Mouse (Mus musculus) lung, embryonic 16.5 days (tissue): Measurements from ENCODE around the gene Fads1. TPM values are rescaled to one million over a fixed set of nuclear protein-coding genes. Genes with fewer than 3 reads are reported as not detected.
"Not testable (repeated sequence)": the region's sequence is repeated elsewhere in the genome, so short reads cannot be mapped to it uniquely, and the experiment has no call there.

ENCODE experiments used
- ATAC-seq: fragments of 200-750 bp; cut with Nextera tagmentation; 2 replicates; pipeline ENCODE4 v1.8.0; 2017; ENCODE audit warnings: low read depth, mild to moderate bottlenecking, moderate library complexity
- H3K27ac ChIP-seq: fragments of 300-500 bp; sonication (generic); 2 replicates; pipeline ENCODE4 v1.5.1; 2014; ENCODE audit warnings: mild to moderate bottlenecking, control low read depth, low read length
- H3K27me3 ChIP-seq: fragments of 300-500 bp; sonication (generic); 2 replicates; pipeline ENCODE4 v1.6.1; 2014; ENCODE audit warnings: low read depth, low read length, mixed read lengths; ENCODE audit not compliant: control insufficient read depth, insufficient read depth
- H3K36me3 ChIP-seq: fragments of 300-500 bp; sonication (generic); 2 replicates; pipeline ENCODE4 v1.6.1; 2014; ENCODE audit warnings: low read length; ENCODE audit not compliant: control insufficient read depth, insufficient read depth
- H3K4me1 ChIP-seq: fragments of 300-500 bp; sonication (generic); replicated peaks from 2 replicates; pipeline ENCODE4 v1.6.1; 2014; ENCODE audit warnings: low read length, mixed read lengths; ENCODE audit not compliant: control insufficient read depth, insufficient read depth
- H3K4me2 ChIP-seq: fragments of 300-500 bp; sonication (generic); 2 replicates; pipeline ENCODE4 v1.6.1; 2014; ENCODE audit warnings: low read depth, low read length, control low read depth
- H3K4me3 ChIP-seq: fragments of 300-500 bp; sonication (generic); 2 replicates; pipeline ENCODE4 v1.5.1; 2014; ENCODE audit warnings: mild to moderate bottlenecking, low read length, control low read depth
- H3K9ac ChIP-seq: fragments of 300-500 bp; sonication (generic); 2 replicates; pipeline ENCODE4 v1.6.1; 2014; ENCODE audit warnings: low read length, control low read depth
- H3K9me3 ChIP-seq: fragments of 300-500 bp; sonication (generic); 2 replicates; pipeline ENCODE4 v1.6.1; 2016; ENCODE audit warnings: low read length; ENCODE audit not compliant: control insufficient read depth
- WGBS: fragments of 180-500 bp; shearing (Covaris S2); extraction: QIAGEN DNeasy Blood & Tissue Kit; methylation state at CpG from one replicate; pipeline ENCODE4 v1.1.7; 2014; 5-methylcytosine and 5-hydroxymethylcytosine counted together
- polyA plus RNA-seq: library from polyadenylated mRNA; unstranded; fragments of >200 nt; fragmentation: Nextera tagmentation; extraction: Ambion mirVana; gene quantifications from 2 replicates; pipeline ENCODE4 v1.2.1, GENCODE M21; 2015

Fads1 gene
- polyA plus RNA-seq, 1 experiment from 2014 or later = 91.0 TPM

- Histone ChIP-seq H3K9ac (no peak overlapping the region), H3K4me2 (no peak overlapping the region), H3K27me3 (no peaks in the 10 kb centered on the region), H3K9me3 (no peaks in the 10 kb centered on the region; the same call in 1 of the 2 replicates), H3K4me1 (no peaks in the 10 kb centered on the region), H3K4me3 (no peak overlapping the region), H3K27ac (no peak overlapping the region), H3K36me3 (no peaks in the 10 kb centered on the region)
- WGBS = 80% methylated on average over 3 of the region's 3 CpGs
- no peak for ATAC-seq
Measured at GRCm38 (mm10) chr19:10163896-10164295, 18.8 kb upstream of the Fads1 start.

- ATAC-seq = not testable (repeated sequence)
- WGBS = 88% methylated on average over 3 of the region's 4 CpGs
Measured at GRCm38 (mm10) chr19:10165928-10166327, 16.8 kb upstream of the Fads1 start.

GRCm38 (mm10) chr19:10167112-10167511 is 15.6 kb upstream of the Fads1 start:
- no peaks in the 10 kb centered on the region for H3K27me3 ChIP-seq
- H3K9ac ChIP-seq = no peak overlapping the region
- no peaks in the 10 kb centered on the region for H3K4me1 ChIP-seq
- no peak overlapping the region for H3K4me2 ChIP-seq
- WGBS = 51% methylated on average over 4 of the region's 4 CpGs
- no peaks in the 10 kb centered on the region; the same call in 1 of the 2 replicates for H3K9me3 ChIP-seq
- no peak overlapping the region for H3K4me3 ChIP-seq
- no peaks in the 10 kb centered on the region for H3K36me3 ChIP-seq
- ATAC-seq = no peak
- H3K27ac ChIP-seq = no peak overlapping the region

More at GRCm38 (mm10) chr19:10165928-10166327, 16.8 kb upstream of the Fads1 start:
- H3K4me2 ChIP-seq, H3K27ac ChIP-seq, H3K36me3 ChIP-seq, H3K27me3 ChIP-seq, H3K4me3 ChIP-seq, H3K9ac ChIP-seq, H3K4me1 ChIP-seq, H3K9me3 ChIP-seq: not testable (repeated sequence)

GRCm38 (mm10) chr19:10167951-10168350 is 14.7 kb upstream of the Fads1 start:
- H3K27ac ChIP-seq = no peak overlapping the region
- no peaks in the 10 kb centered on the region for H3K36me3 ChIP-seq
- H3K27me3 ChIP-seq = no peaks in the 10 kb centered on the region
- H3K9ac ChIP-seq = no peak overlapping the region
- 73% methylated on average over 1 of the region's 1 CpGs for WGBS
- H3K4me2 ChIP-seq = no peak overlapping the region
- H3K9me3 ChIP-seq = no peaks in the 10 kb centered on the region
- ATAC-seq = no peak
- no peaks in the 10 kb centered on the region for H3K4me1 ChIP-seq
- H3K4me3 ChIP-seq = no peak overlapping the region

GRCm38 (mm10) chr19:10168441-10168840 is 14.2 kb upstream of the Fads1 start:
- Histone ChIP-seq H3K9ac (no peak overlapping the region), H3K27me3 (no peaks in the 10 kb centered on the region)
- WGBS = 80% methylated on average over 3 of the region's 3 CpGs

GRCm38 (mm10) chr19:10169179-10169578 is 13.5 kb upstream of the Fads1 start:
- no peak overlapping the region for H3K27ac ChIP-seq
- no peaks in the 10 kb centered on the region for H3K27me3 ChIP-seq
- H3K4me1 ChIP-seq = no peaks in the 10 kb centered on the region
- no peak overlapping the region for H3K4me2 ChIP-seq
- H3K4me3 ChIP-seq = no peak overlapping the region
- H3K9ac ChIP-seq = no peak overlapping the region
- H3K9me3 ChIP-seq = no peaks in the 10 kb centered on the region
- H3K36me3 ChIP-seq = no peaks in the 10 kb centered on the region
- no peak for ATAC-seq

More at GRCm38 (mm10) chr19:10168441-10168840, 14.2 kb upstream of the Fads1 start:
- ATAC-seq = no peak
- no peaks in the 10 kb centered on the region for H3K9me3 ChIP-seq
- no peak overlapping the region for H3K27ac ChIP-seq
- no peak overlapping the region for H3K4me2 ChIP-seq
- H3K4me3 ChIP-seq = no peak overlapping the region
- H3K36me3 ChIP-seq = no peaks in the 10 kb centered on the region
- no peaks in the 10 kb centered on the region for H3K4me1 ChIP-seq

GRCm38 (mm10) chr19:10169692-10170330 is 12.9 kb upstream of the Fads1 start:
- H3K9ac ChIP-seq, H3K27ac ChIP-seq, H3K4me1 ChIP-seq, ATAC-seq, H3K36me3 ChIP-seq, H3K4me3 ChIP-seq, H3K4me2 ChIP-seq, H3K27me3 ChIP-seq, H3K9me3 ChIP-seq: not testable (repeated sequence)
- 89% methylated on average over 3 of the region's 3 CpGs for WGBS

- H3K4me1 ChIP-seq = no peaks in the 10 kb centered on the region
- H3K9ac ChIP-seq = no peak overlapping the region
- H3K9me3 ChIP-seq = no peaks in the 10 kb centered on the region
- no peak for ATAC-seq
- H3K4me3 ChIP-seq = no peak overlapping the region
- no peak overlapping the region for H3K4me2 ChIP-seq
- H3K27ac ChIP-seq = no peak overlapping the region
- H3K27me3 ChIP-seq = no peaks in the 10 kb centered on the region
- 31% methylated on average over 1 of the region's 1 CpGs for WGBS
- H3K36me3 ChIP-seq = no peaks in the 10 kb centered on the region
Measured at GRCm38 (mm10) chr19:10170466-10170865, 12.2 kb upstream of the Fads1 start.

GRCm38 (mm10) chr19:10171359-10171758 is 11.3 kb upstream of the Fads1 start:
- Histone ChIP-seq H3K9ac (no peak overlapping the region), H3K27ac (no peak overlapping the region), H3K27me3 (no peaks in the 10 kb centered on the region), H3K4me1 (0 out of 2 replicates have a peak, but pooled peaks cover 2% of the 10 kb centered on the region), H3K4me2 (no peak overlapping the region), H3K36me3 (no peaks in the 10 kb centered on the region), H3K4me3 (no peak overlapping the region), H3K9me3 (no peaks in the 10 kb centered on the region)
- WGBS = 79% methylated on average over 7 of the region's 7 CpGs
- ATAC-seq = no peak

GRCm38 (mm10) chr19:10171846-10172245 is 10.8 kb upstream of the Fads1 start:
- Histone ChIP-seq H3K27ac (no peak overlapping the region), H3K27me3 (no peaks in the 10 kb centered on the region), H3K4me1 (0 out of 2 replicates have a peak, but pooled peaks cover 2% of the 10 kb centered on the region), H3K9me3 (no peaks in the 10 kb centered on the region), H3K4me2 (no peak overlapping the region), H3K4me3 (no peak overlapping the region), H3K9ac (no peak overlapping the region), H3K36me3 (no peaks in the 10 kb centered on the region)
- ATAC-seq = no peak
